Mouse (Mus musculus) MEL (cell line): ENCODE results near the gene Olfr521. TPM values are rescaled to one million over a fixed set of nuclear protein-coding genes. Genes with fewer than 3 reads are reported as not detected.
A peak's percentile ranks its signal among the peaks of the same experiment; 100 is the strongest.

Source experiments
- DNase-seq: peaks from one replicate; pipeline ENCODE4 v3.0.0; 2011; ENCODE audit warnings: low read depth, low spot score
- H3K27ac ChIP-seq: 2 replicates; pipeline ENCODE4 v1.5.1; 2012; ENCODE audit warnings: low read depth, mild to moderate bottlenecking, control low read depth, low read length, moderate library complexity; ENCODE audit not compliant: control insufficient read depth
- H3K27me3 ChIP-seq, 2 experiments: fragments of 150-350 bp in 1 of 2; sonication (generic) in 1 of 2; 2 replicates each; pipeline ENCODE4 v1.6.1; 2012; ENCODE audit warnings: low read length in 2 of 2, mild to moderate bottlenecking in 2 of 2, improper control_type of control experiment in 1 of 2, moderate library complexity in 1 of 2; ENCODE audit not compliant: insufficient read depth in 2 of 2, control insufficient read depth in 1 of 2
- H3K36me3 ChIP-seq, 2 experiments: 2 replicates each; pipeline ENCODE4 v1.6.1; 2012 to 2014; ENCODE audit warnings: low read length in 2 of 2, improper control_type of control experiment in 1 of 2, inconsistent platforms in 1 of 2, mild to moderate bottlenecking in 1 of 2; ENCODE audit not compliant: insufficient read depth in 2 of 2, control insufficient read depth in 1 of 2
- H3K4me1 ChIP-seq, 2 experiments: fragments of 150-350 bp in 1 of 2; sonication (generic) in 1 of 2; 2 replicates each; pipeline ENCODE4 v1.6.1; 2012; ENCODE audit warnings: low read length in 2 of 2, improper control_type of control experiment in 1 of 2, mild to moderate bottlenecking in 1 of 2; ENCODE audit not compliant: insufficient read depth in 2 of 2, control insufficient read depth in 1 of 2
- H3K4me3 ChIP-seq, 2 experiments: fragments of 150-350 bp in 1 of 2; sonication (generic) in 1 of 2; 2 replicates each; pipeline ENCODE4 v1.5.1; 2012; ENCODE audit warnings: low read depth in 2 of 2, low read length in 2 of 2, mild to moderate bottlenecking in 2 of 2, moderate library complexity in 2 of 2, control low read depth in 1 of 2, improper control_type of control experiment in 1 of 2; ENCODE audit not compliant: control insufficient read depth in 1 of 2, insufficient read depth in 1 of 2
- H3K79me2 ChIP-seq: 2 replicates; pipeline ENCODE4 v1.6.1; 2012; ENCODE audit warnings: mild to moderate bottlenecking, low read length, moderate library complexity; ENCODE audit not compliant: control insufficient read depth, poor library complexity, insufficient read depth
- H3K9ac ChIP-seq: 2 replicates; pipeline ENCODE4 v1.6.1; 2012; ENCODE audit warnings: low read depth, mild to moderate bottlenecking, control low read depth, low read length, moderate library complexity; ENCODE audit not compliant: control insufficient read depth, poor library complexity, severe bottlenecking
- H3K9me3 ChIP-seq: fragments of 150-350 bp; sonication (generic); replicated peaks from 2 replicates; pipeline ENCODE4 v1.6.1; 2012; ENCODE audit warnings: mild to moderate bottlenecking, low read length, improper control_type of control experiment, moderate library complexity; ENCODE audit not compliant: insufficient read depth
- E2F4 ChIP-seq: IDR thresholded peaks from 2 replicates; pipeline ENCODE4 v1.6.1; 2011; ENCODE audit warnings: low read depth, low read length, improper control_type of control experiment, borderline replicate concordance
- GABPA ChIP-seq: IDR thresholded peaks from 2 replicates; pipeline ENCODE4 v1.6.1; 2012; ENCODE audit warnings: low read depth, mild to moderate bottlenecking, inconsistent platforms, low read length, improper control_type of control experiment, moderate library complexity
- GATA1 ChIP-seq: IDR thresholded peaks from 2 replicates; pipeline ENCODE4 v1.6.1; 2011; ENCODE audit warnings: low read depth, low read length, improper control_type of control experiment
- HCFC1 ChIP-seq: IDR thresholded peaks from 2 replicates; pipeline ENCODE4 v1.6.1; 2012; ENCODE audit warnings: low read depth, mild to moderate bottlenecking, inconsistent platforms, low read length, improper control_type of control experiment, moderate library complexity
- KAT2A ChIP-seq: conservative IDR thresholded peaks from 2 replicates; pipeline ENCODE4 v1.6.1; 2012; ENCODE audit warnings: low read depth, low read length, improper control_type of control experiment, inconsistent platforms
- MAFK ChIP-seq: IDR thresholded peaks from 2 replicates; pipeline ENCODE4 v1.6.1; 2011; ENCODE audit warnings: low read depth, mild to moderate bottlenecking, low read length, improper control_type of control experiment, borderline replicate concordance
- MAX ChIP-seq: IDR thresholded peaks from 2 replicates; pipeline ENCODE4 v1.6.1; 2011; ENCODE audit warnings: low read length, improper control_type of control experiment
- MEF2A ChIP-seq: IDR thresholded peaks from 2 replicates; pipeline ENCODE4 v1.6.1; 2014; ENCODE audit warnings: low read depth, mild to moderate bottlenecking, inconsistent platforms, low read length, improper control_type of control experiment; ENCODE audit not compliant: poor library complexity, insufficient replicate concordance, severe bottlenecking; ENCODE audit errors: extremely low read depth
- MYC ChIP-seq: IDR thresholded peaks from 2 replicates; pipeline ENCODE4 v1.6.1; 2011; ENCODE audit warnings: low read depth, mild to moderate bottlenecking, low read length, improper control_type of control experiment, moderate library complexity
- POLR2A ChIP-seq, 2 experiments: IDR thresholded peaks; 2 replicates each; pipeline ENCODE4 v1.6.1; 2011 to 2012; ENCODE audit warnings: low read length in 2 of 2, mild to moderate bottlenecking in 2 of 2, control low read depth in 1 of 2, improper control_type of control experiment in 1 of 2, low read depth in 1 of 2, moderate library complexity in 1 of 2; ENCODE audit not compliant: control insufficient read depth in 1 of 2, insufficient read depth in 1 of 2, poor library complexity in 1 of 2
- POLR2AphosphoS5 ChIP-seq: IDR thresholded peaks from 2 replicates; pipeline ENCODE4 v1.6.1; 2012; ENCODE audit warnings: low read depth, borderline replicate concordance, mild to moderate bottlenecking, inconsistent platforms, low read length, moderate library complexity, mixed read lengths
- SIN3A ChIP-seq: IDR thresholded peaks from 2 replicates; pipeline ENCODE4 v1.6.1; 2012; ENCODE audit warnings: low read length, improper control_type of control experiment, inconsistent platforms
- UBTF ChIP-seq: IDR thresholded peaks from 2 replicates; pipeline ENCODE4 v1.6.1; 2012; ENCODE audit warnings: low read depth, mild to moderate bottlenecking, inconsistent platforms, low read length, improper control_type of control experiment, moderate library complexity, borderline replicate concordance; ENCODE audit not compliant: insufficient read depth
- ZMIZ1 ChIP-seq: IDR thresholded peaks from 2 replicates; pipeline ENCODE4 v1.6.1; 2012; ENCODE audit warnings: low read depth, mild to moderate bottlenecking, inconsistent platforms, low read length, improper control_type of control experiment, moderate library complexity
- polyA plus RNA-seq, 2 experiments: library from polyadenylated mRNA; stranded (reverse) in 1 of 2; unstranded in 1 of 2; fragments of >175 nt in 1 of 2; fragments of >200 nt in 1 of 2; gene quantifications; 2 replicates each; pipeline versions ENCODE4 v1.2.1 to v1.2.4; 2012; ENCODE audit warnings: low replicate concordance in 2 of 2, low read depth in 1 of 2; ENCODE audit not compliant: insufficient read length in 2 of 2, insufficient read depth in 1 of 2, missing spikeins in 1 of 2
- total RNA-seq: library from RNA; depleted of rRNA; stranded (reverse); fragments of 300-350 nt; gene quantifications from 2 replicates; pipeline ENCODE4 v1.2.3, GENCODE M21; 2012

The Olfr521 gene
- total and polyA plus RNA-seq, 3 experiments = not detected

DNA sequence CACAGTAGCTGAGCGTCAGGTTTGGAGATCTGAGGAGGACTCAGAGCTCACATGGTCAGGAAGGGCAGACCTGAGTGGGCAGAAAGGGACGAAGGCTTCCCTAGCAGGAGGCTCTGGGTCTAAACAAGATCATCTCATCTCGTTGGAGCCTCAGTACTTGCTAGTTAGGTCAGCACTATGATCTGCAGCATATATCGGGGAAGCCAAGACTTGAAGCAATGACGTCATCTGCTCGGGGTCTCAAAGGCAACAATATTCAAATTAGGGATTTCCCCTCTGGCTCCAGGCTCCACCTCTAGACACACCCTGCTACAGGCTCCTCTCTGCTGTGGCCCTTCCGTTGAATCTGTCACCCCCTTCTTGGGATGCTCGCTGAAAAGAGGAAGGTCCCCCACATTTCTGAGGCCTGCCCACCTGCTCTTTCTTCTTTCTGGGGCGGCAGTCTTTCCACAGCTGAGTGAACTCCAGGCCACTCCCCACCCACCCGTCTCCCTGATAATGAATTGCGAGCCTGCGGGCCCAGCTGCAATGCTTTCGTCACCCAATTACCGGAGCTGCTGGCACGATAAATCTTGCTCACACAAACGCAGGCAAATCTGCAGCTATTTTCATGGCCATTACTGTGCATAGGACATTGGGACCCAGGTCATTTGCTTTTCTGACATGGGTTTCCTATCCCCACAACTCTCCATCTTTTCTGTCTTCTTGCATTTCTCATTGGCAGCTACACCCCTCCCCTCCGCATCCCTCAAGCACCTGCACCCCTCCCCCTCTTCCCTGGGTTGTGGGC is 32.1 kb downstream of the Olfr521 start:
- no peaks in the 10 kb centered on the region for H3K9me3 ChIP-seq
- H3K79me2 ChIP-seq = no peaks in the 10 kb centered on the region
- H3K4me3 ChIP-seq = no peak overlapping the region
- no peak overlapping the region for H3K27ac ChIP-seq
- no peaks in the 10 kb centered on the region for H3K36me3 ChIP-seq
- TF ChIP-seq MAX = no peak
- no peak for TF ChIP-seq E2F4
- TF ChIP-seq MEF2A = no peak
- TF ChIP-seq SIN3A = no peak
- no peak for TF ChIP-seq ZMIZ1
- no peak for TF ChIP-seq KAT2A
- peak; percentile 31 for DNase-seq
- H3K27me3 ChIP-seq = peaks cover 2 to 9% of the 10 kb centered on the region in 2 experiments; a peak in 3 of 4 replicates
- peaks cover 0 to 9% of the 10 kb centered on the region in 2 experiments; a peak in 1 of 4 replicates for H3K4me1 ChIP-seq
- H3K9ac ChIP-seq = no peak overlapping the region

DNA sequence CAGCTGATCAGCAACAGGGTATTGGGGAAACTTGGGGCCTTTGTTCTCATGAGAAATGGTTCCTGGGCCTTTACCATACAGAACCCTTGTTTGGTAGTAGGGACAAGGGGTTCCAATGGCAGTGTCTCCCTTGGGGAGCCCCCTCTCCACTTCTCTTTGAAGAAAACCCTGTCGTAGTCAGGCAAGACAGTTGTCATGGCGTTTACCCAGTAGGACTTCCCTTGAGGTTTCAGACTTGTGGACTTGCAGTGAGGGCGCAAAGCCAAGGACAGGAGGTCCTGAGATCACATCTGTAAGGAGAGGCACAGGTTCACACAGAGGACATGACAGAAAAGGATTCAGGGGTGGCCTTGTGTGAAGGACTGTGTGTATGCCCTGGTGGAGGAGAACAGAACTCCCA is 33.2 kb downstream of the Olfr521 start:
- no peak for DNase-seq
- TF ChIP-seq UBTF = no peak
- no peak for TF ChIP-seq HCFC1
- no peak for TF ChIP-seq MYC
- no peak for TF ChIP-seq POLR2A (IDR thresholded peaks at IDR 0.05; ENCODE audit: control insufficient read depth in 1 of 2, insufficient read depth in 1 of 2, low read depth in 1 of 2, low read length in 2 of 2, poor library complexity in 1 of 2)
- no peak for TF ChIP-seq SIN3A
- TF ChIP-seq E2F4 = no peak
- no peak for TF ChIP-seq POLR2AphosphoS5
- TF ChIP-seq GATA1 = no peak
- H3K4me1 ChIP-seq = peaks cover 0 to 15% of the 10 kb centered on the region in 2 experiments; a peak in 1 of 4 replicates
- no peak overlapping the region for H3K27ac ChIP-seq
- no peaks in the 10 kb centered on the region for H3K9me3 ChIP-seq
- H3K27me3 ChIP-seq = peaks cover 0 to 3% of the 10 kb centered on the region in 2 experiments; a peak in 3 of 4 replicates
- H3K4me3 ChIP-seq = no peak overlapping the region
- H3K9ac ChIP-seq = no peak overlapping the region
- no peaks in the 10 kb centered on the region for H3K36me3 ChIP-seq
- H3K79me2 ChIP-seq = no peaks in the 10 kb centered on the region

DNA sequence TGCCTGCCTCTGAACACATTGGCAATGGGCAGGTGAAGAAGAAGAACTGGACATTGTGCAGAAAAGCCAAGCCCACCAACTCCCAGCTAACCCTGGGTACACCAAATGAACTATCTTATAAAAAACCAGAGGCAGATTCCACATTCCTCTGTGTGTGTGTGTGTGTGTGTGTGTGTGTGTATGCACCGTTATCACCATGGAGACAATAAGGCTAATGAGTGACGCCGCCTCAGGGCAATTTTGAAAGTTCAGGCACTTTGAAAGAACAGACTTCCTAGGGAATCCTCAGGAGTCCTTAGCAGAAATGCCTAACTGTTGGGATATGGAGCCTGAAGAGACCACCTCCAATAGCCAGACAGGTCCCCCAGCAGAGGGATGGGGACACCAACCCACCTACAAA is 34.0 kb downstream of the Olfr521 start:
- no peaks in the 10 kb centered on the region for H3K36me3 ChIP-seq
- no peak for TF ChIP-seq GABPA
- no peak for TF ChIP-seq MAFK
- no peak overlapping the region for H3K9ac ChIP-seq
- no peak overlapping the region for H3K27ac ChIP-seq
- no peaks in the 10 kb centered on the region for H3K9me3 ChIP-seq
- peaks cover 0 to 15% of the 10 kb centered on the region in 2 experiments; a peak in 1 of 4 replicates for H3K4me1 ChIP-seq
- no peak overlapping the region for H3K4me3 ChIP-seq
- no peak for DNase-seq
- H3K27me3 ChIP-seq = no peaks in the 10 kb centered on the region
- no peaks in the 10 kb centered on the region for H3K79me2 ChIP-seq
